Mouse (Mus musculus): Measurements from ENCODE around the gene Cabp1.

DNA sequence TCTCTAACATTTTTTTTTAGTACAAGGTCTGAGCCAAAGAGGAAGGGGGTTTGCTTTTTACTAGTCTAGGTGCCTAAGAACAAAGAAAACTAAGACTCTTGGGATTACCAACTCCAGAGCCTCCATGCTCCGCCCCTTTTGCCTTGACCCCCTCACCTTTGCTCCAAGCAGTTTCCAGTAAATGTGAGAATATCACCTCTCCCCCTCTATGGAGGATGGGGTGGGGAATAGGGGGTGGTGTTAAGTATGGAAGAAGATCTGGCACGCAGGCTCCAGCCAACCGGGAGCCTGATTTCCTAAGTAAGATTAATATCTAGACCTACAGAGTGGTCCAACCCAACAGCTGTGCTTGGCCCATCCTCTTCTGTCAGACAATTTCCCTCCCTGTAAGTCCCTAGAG, 53.5 kb downstream of the Cabp1 start:
- TF ChIP-seq CTCF (IDR thresholded peaks at IDR 0.05; ENCODE audit: borderline replicate concordance, insufficient read depth, low read length) (no peak), POLR2A (IDR thresholded peaks at IDR 0.05; ENCODE audit: low read depth, low read length) (no peak)

Data from embryonic fibroblast, embryonic 13.5 days (primary cell).